Mouse (Mus musculus): ENCODE data around the gene Lrriq3. TPM values are rescaled to one million over a fixed set of nuclear protein-coding genes. Genes with fewer than 3 reads are reported as not detected.

Gene Lrriq3
- total RNA-seq, 1 experiment from 2014 or later, result 2.5 TPM

Other genes with a start within 250 kb of the Lrriq3 start
- gene Tnni3k, start 38.0 kb upstream of the Lrriq3 start, total RNA-seq (2021), result not detected in 2 replicates
- gene Fpgt, start within 50 bp of the Lrriq3 start, total RNA-seq (2021), result 31.7 and 33.7 TPM in 2 replicates